Mouse (Mus musculus) urinary bladder, adult 2 months (tissue): ENCODE results near the gene Gss. TPM values are rescaled to one million over a fixed set of nuclear protein-coding genes. Genes with fewer than 3 reads are reported as not detected.

Experiments used
- DNase-seq: peaks from one replicate; pipeline ENCODE4 v3.0.0; 2022; ENCODE audit warnings: low spot score
- polyA plus RNA-seq: library from polyadenylated mRNA; depleted of rRNA; stranded (reverse); fragments of >200 nt; gene quantifications from 2 replicates; pipeline ENCODE4 v1.2.3, GENCODE M21; 2012; rRNA removed

The Gss gene
- polyA plus RNA-seq, 1 experiment, result 15.4 TPM

DNA sequence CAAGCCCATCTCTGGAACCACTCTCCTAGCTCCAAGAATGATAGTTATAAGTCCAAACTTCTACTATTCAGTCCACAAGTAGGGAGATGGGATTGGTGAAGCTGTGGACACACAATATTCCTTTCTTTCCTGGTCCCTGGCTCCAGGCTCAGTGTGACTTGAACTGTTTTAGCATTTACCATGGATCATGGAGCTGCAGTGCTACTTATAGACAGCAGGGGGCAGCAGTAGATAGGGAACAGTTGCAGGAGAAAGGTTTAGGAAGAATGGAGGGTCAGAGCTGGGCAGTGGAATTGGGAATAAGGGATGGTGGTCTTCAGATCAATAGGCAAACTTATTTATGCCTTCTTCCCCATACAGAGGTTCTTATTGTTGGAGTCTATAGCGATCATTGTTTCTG, 76.7 kb downstream of the Gss start:
- DNase-seq, result no peak

DNA sequence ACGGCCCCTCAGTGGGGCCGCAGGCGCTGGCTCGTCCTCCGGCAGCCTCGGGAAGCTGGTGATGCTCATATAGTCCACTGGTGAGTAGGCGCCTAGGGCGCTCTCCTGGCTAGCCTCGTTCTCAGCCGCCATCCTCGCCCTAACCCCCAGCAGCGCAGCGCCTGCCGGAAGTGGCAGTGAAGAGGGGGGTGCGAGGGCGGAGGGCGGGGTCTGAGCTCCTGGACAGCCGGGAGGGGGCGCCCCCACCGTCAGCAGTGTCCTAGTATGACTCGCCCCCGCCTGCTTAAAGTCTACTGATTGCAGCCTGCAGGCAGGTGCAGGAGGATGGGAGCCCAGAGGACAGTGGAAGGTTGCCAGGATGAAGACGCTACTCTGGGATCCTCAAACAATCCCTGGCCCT, 77.9 kb downstream of the Gss start:
- DNase-seq, result peak; percentile 53

DNA sequence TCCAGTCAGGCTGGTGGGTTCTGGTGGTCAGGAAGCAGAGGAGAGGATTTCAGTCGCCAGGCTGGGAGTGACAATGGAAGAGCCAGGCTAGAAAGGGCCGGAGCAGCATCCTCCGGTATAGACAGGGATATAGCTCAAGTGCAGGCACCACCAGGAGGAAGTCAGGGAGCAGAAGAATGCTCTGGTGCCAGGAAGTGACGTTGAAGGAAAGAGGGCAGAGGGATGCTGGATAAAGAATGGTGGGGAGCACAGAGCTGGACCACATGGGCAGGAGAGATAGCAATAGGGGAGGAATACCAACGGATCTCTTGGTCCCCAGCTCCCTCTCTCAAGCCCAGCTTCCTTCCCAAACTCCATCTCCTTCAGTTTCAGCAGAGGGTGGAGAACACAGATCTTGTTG, 79.1 kb downstream of the Gss start:
- no peak for DNase-seq

Other genes starting within 250 kb of the Gss start
- gene Pigu, start 235.4 kb downstream of the Gss start, polyA plus RNA-seq, result 28.0 and 32.2 TPM in 2 replicates
- gene Trp53inp2, start 211.8 kb downstream of the Gss start, polyA plus RNA-seq, result 82.3 and 107 TPM in 2 replicates
- gene Ncoa6, start 118.9 kb downstream of the Gss start, polyA plus RNA-seq, result 22.7 and 29.9 TPM in 2 replicates
- gene Acss2, start 74.9 kb downstream of the Gss start, polyA plus RNA-seq, result 22.9 and 27.8 TPM in 2 replicates
- 8.6 and 11.3 TPM in 2 replicates for gene Ggt7, start 74.6 kb downstream of the Gss start, polyA plus RNA-seq
- gene Myh7b, start 18.4 kb upstream of the Gss start, polyA plus RNA-seq, result 0.01 TPM in 1 of 2 replicates, not detected in the other
- 86.9 and 90.7 TPM in 2 replicates for gene Trpc4ap, start 99.6 kb upstream of the Gss start, polyA plus RNA-seq
- gene Edem2, start 136.7 kb upstream of the Gss start, polyA plus RNA-seq, result 56.1 and 78.7 TPM in 2 replicates
- gene Gm17581, start 143.1 kb upstream of the Gss start, polyA plus RNA-seq, result not detected in 2 replicates
- gene Procr, start 158.3 kb upstream of the Gss start, polyA plus RNA-seq, result 19.3 and 21.2 TPM in 2 replicates
- gene Mmp24, start 182.5 kb upstream of the Gss start, polyA plus RNA-seq, result 0.04 and 0.09 TPM in 2 replicates
- 42.8 and 48.4 TPM in 2 replicates for gene BC029722, start 226.6 kb upstream of the Gss start, polyA plus RNA-seq
- gene Eif6, start 234.1 kb upstream of the Gss start, polyA plus RNA-seq, result 63.3 and 65.9 TPM in 2 replicates
- gene Fam83c, start 242.0 kb upstream of the Gss start, polyA plus RNA-seq, result 2.6 and 3.7 TPM in 2 replicates